Mouse (Mus musculus) limb, embryonic 12.5 days (tissue): ENCODE data around the gene Hecw2. TPM values are rescaled to one million over a fixed set of nuclear protein-coding genes. Genes with fewer than 3 reads are reported as not detected.

Experiments used
- ATAC-seq: fragments of 200-750 bp; cut with Nextera tagmentation; 2 replicates; pipeline ENCODE4 v1.8.0; 2017; ENCODE audit warnings: low read depth, moderate TSS enrichment; ENCODE audit not compliant: insufficient number of reproducible peaks, insufficient read depth, low FRiP score, low TSS enrichment
- H3K27ac ChIP-seq: fragments of 300-500 bp; sonication (generic); 2 replicates; pipeline ENCODE4 v1.5.1; 2016; ENCODE audit warnings: mild to moderate bottlenecking, moderate library complexity
- H3K27me3 ChIP-seq: fragments of 300-500 bp; sonication (generic); 2 replicates; pipeline ENCODE4 v1.6.1; 2016; ENCODE audit warnings: mild to moderate bottlenecking, moderate library complexity
- H3K36me3 ChIP-seq: fragments of 300-500 bp; sonication (generic); 2 replicates; pipeline ENCODE4 v1.6.1; 2016; ENCODE audit warnings: mild to moderate bottlenecking, moderate library complexity
- H3K4me1 ChIP-seq: fragments of 300-500 bp; sonication (generic); replicated peaks from 2 replicates; pipeline ENCODE4 v1.6.1; 2016
- H3K4me2 ChIP-seq: fragments of 300-500 bp; sonication (generic); 2 replicates; pipeline ENCODE4 v1.6.1; 2016; ENCODE audit warnings: mild to moderate bottlenecking, moderate library complexity
- H3K4me3 ChIP-seq: fragments of 300-500 bp; sonication (generic); replicated peaks from 2 replicates; pipeline ENCODE4 v1.5.1; 2016; ENCODE audit warnings: mild to moderate bottlenecking
- H3K9ac ChIP-seq: fragments of 300-500 bp; sonication (generic); replicated peaks from 2 replicates; pipeline ENCODE4 v1.6.1; 2016; ENCODE audit warnings: mild to moderate bottlenecking, moderate library complexity
- H3K9me3 ChIP-seq: fragments of 300-500 bp; sonication (generic); 2 replicates; pipeline ENCODE4 v1.6.1; 2016; ENCODE audit warnings: mild to moderate bottlenecking, moderate library complexity
- WGBS: fragments of 180-500 bp; shearing (Covaris S2); methylation state at CpG from one replicate; pipeline ENCODE4 v1.1.7; 2016; 5-methylcytosine and 5-hydroxymethylcytosine counted together
- polyA plus RNA-seq: library from polyadenylated mRNA; unstranded; fragments of >200 nt; fragmentation: Nextera tagmentation; extraction: Ambion mirVana; gene quantifications from 2 replicates; pipeline ENCODE4 v1.2.1, GENCODE M21; 2016

Hecw2 gene
- polyA plus RNA-seq, 1 experiment from 2014 or later, result 3.3 TPM

GRCm38 (mm10) chr1:54039062-54039461 lies 155.9 kb downstream of the Hecw2 start:
- Histone ChIP-seq H3K9me3 (no peaks in the 10 kb centered on the region), H3K27me3 (no peaks in the 10 kb centered on the region), H3K4me2 (no peak overlapping the region), H3K27ac (no peak overlapping the region), H3K9ac (no peak overlapping the region), H3K36me3 (no peaks in the 10 kb centered on the region), H3K4me3 (no peak overlapping the region), H3K4me1 (no peaks in the 10 kb centered on the region)
- no peak for ATAC-seq
- WGBS, result 48% methylated on average over 2 of the region's 2 CpGs

- H3K4me3 ChIP-seq, result no peak overlapping the region
- no peak overlapping the region for H3K4me2 ChIP-seq
- no peak overlapping the region for H3K9ac ChIP-seq
- no peaks in the 10 kb centered on the region for H3K27me3 ChIP-seq
- no peaks in the 10 kb centered on the region for H3K36me3 ChIP-seq
- H3K4me1 ChIP-seq, result no peaks in the 10 kb centered on the region
- ATAC-seq, result no peak
- H3K27ac ChIP-seq, result no peak overlapping the region
- WGBS, result 79% methylated on average over 2 of the region's 2 CpGs
- no peaks in the 10 kb centered on the region for H3K9me3 ChIP-seq
Measured at GRCm38 (mm10) chr1:54017686-54018085, 177.3 kb downstream of the Hecw2 start.

- H3K27me3 ChIP-seq, result no peaks in the 10 kb centered on the region
- no peak for ATAC-seq
- 70% methylated on average over 4 of the region's 4 CpGs for WGBS
- H3K4me3 ChIP-seq, result no peak overlapping the region
- H3K4me2 ChIP-seq, result no peak overlapping the region
- H3K27ac ChIP-seq, result no peak overlapping the region
- H3K4me1 ChIP-seq, result no peaks in the 10 kb centered on the region
- H3K36me3 ChIP-seq, result no peaks in the 10 kb centered on the region
- H3K9me3 ChIP-seq, result no peaks in the 10 kb centered on the region
- no peak overlapping the region for H3K9ac ChIP-seq
Measured at GRCm38 (mm10) chr1:54015739-54016138, 179.2 kb downstream of the Hecw2 start.

- Histone ChIP-seq H3K27me3 (no peaks in the 10 kb centered on the region), H3K36me3 (no peaks in the 10 kb centered on the region), H3K27ac (no peak overlapping the region), H3K4me1 (0 out of 2 replicates have a peak, but pooled peaks cover 5% of the 10 kb centered on the region), H3K4me3 (no peak overlapping the region), H3K4me2 (no peak overlapping the region), H3K9me3 (no peaks in the 10 kb centered on the region), H3K9ac (no peak overlapping the region)
- 62% methylated on average over 3 of the region's 3 CpGs for WGBS
- ATAC-seq, result no peak; the same call in 1 of the 2 replicates
Measured at GRCm38 (mm10) chr1:54012414-54012813, 182.6 kb downstream of the Hecw2 start.

GRCm38 (mm10) chr1:54009418-54010064 lies 185.4 kb downstream of the Hecw2 start:
- Histone ChIP-seq H3K4me3 (no peak overlapping the region), H3K4me2 (no peak overlapping the region), H3K4me1 (0 out of 2 replicates have a peak, but pooled peaks cover 5% of the 10 kb centered on the region), H3K9ac (no peak overlapping the region), H3K27ac (no peak overlapping the region), H3K36me3 (no peaks in the 10 kb centered on the region), H3K9me3 (no peaks in the 10 kb centered on the region), H3K27me3 (no peaks in the 10 kb centered on the region)
- WGBS, result 74% methylated on average over 6 of the region's 6 CpGs
- no peak for ATAC-seq

GRCm38 (mm10) chr1:54005860-54006386 lies 189.0 kb downstream of the Hecw2 start:
- no peaks in the 10 kb centered on the region for H3K9me3 ChIP-seq
- H3K27ac ChIP-seq, result no peak overlapping the region
- ATAC-seq, result no peak
- H3K9ac ChIP-seq, result no peak overlapping the region
- 73% methylated on average over 5 of the region's 5 CpGs for WGBS
- H3K4me1 ChIP-seq, result 0 out of 2 replicates have a peak, but pooled peaks cover 5% of the 10 kb centered on the region
- no peaks in the 10 kb centered on the region for H3K36me3 ChIP-seq
- no peak overlapping the region for H3K4me3 ChIP-seq
- no peak overlapping the region for H3K4me2 ChIP-seq
- H3K27me3 ChIP-seq, result no peaks in the 10 kb centered on the region

GRCm38 (mm10) chr1:54003288-54003687 lies 191.7 kb downstream of the Hecw2 start:
- 85% methylated on average over 3 of the region's 3 CpGs for WGBS
- H3K4me1 ChIP-seq, result no peaks in the 10 kb centered on the region

GRCm38 (mm10) chr1:54002077-54002476 lies 192.9 kb downstream of the Hecw2 start:
- no peak overlapping the region for H3K4me2 ChIP-seq
- H3K36me3 ChIP-seq, result no peaks in the 10 kb centered on the region
- ATAC-seq, result no peak
- H3K4me1 ChIP-seq, result no peaks in the 10 kb centered on the region
- H3K9ac ChIP-seq, result no peak overlapping the region
- H3K4me3 ChIP-seq, result no peak overlapping the region
- no peak overlapping the region for H3K27ac ChIP-seq
- no peaks in the 10 kb centered on the region for H3K27me3 ChIP-seq
- H3K9me3 ChIP-seq, result no peaks in the 10 kb centered on the region
- WGBS, result 89% methylated on average over 2 of the region's 2 CpGs

More at GRCm38 (mm10) chr1:54003288-54003687, 191.7 kb downstream of the Hecw2 start:
- Histone ChIP-seq H3K9ac (no peak overlapping the region), H3K27me3 (no peaks in the 10 kb centered on the region), H3K4me3 (no peak overlapping the region), H3K27ac (no peak overlapping the region), H3K9me3 (no peaks in the 10 kb centered on the region), H3K36me3 (no peaks in the 10 kb centered on the region), H3K4me2 (no peak overlapping the region)
- no peak for ATAC-seq

GRCm38 (mm10) chr1:53997239-53997638 lies 197.7 kb downstream of the Hecw2 start:
- Histone ChIP-seq H3K9ac (no peak overlapping the region), H3K4me3 (no peak overlapping the region), H3K4me2 (no peak overlapping the region), H3K4me1 (no peaks in the 10 kb centered on the region), H3K9me3 (no peaks in the 10 kb centered on the region), H3K36me3 (no peaks in the 10 kb centered on the region), H3K27me3 (no peaks in the 10 kb centered on the region), H3K27ac (no peak overlapping the region)
- no peak; the same call in 1 of the 2 replicates for ATAC-seq
- 91% methylated on average over 1 of the region's 1 CpGs for WGBS

GRCm38 (mm10) chr1:53986185-53986892 lies 208.6 kb downstream of the Hecw2 start:
- 73% methylated on average over 8 of the region's 8 CpGs for WGBS
- no peak for ATAC-seq
- Histone ChIP-seq H3K9ac (no peak overlapping the region), H3K4me1 (0 out of 2 replicates have a peak, but pooled peaks cover 3% of the 10 kb centered on the region), H3K27me3 (no peaks in the 10 kb centered on the region), H3K4me2 (no peak overlapping the region), H3K4me3 (no peak overlapping the region), H3K27ac (peak overlapping the region; percentile 23; the same call in 1 of the 2 replicates), H3K36me3 (no peaks in the 10 kb centered on the region), H3K9me3 (no peaks in the 10 kb centered on the region)

GRCm38 (mm10) chr1:53978514-53978831 lies 216.5 kb downstream of the Hecw2 start:
- no peak overlapping the region for H3K4me2 ChIP-seq
- H3K27ac ChIP-seq, result 0 out of 2 replicates have a peak overlapping the region, but pooled peaks have one; percentile 53
- no peaks in the 10 kb centered on the region for H3K36me3 ChIP-seq
- no peaks in the 10 kb centered on the region for H3K27me3 ChIP-seq
- no peaks in the 10 kb centered on the region for H3K4me1 ChIP-seq
- H3K9ac ChIP-seq, result no peak overlapping the region
- H3K9me3 ChIP-seq, result no peaks in the 10 kb centered on the region
- no peak overlapping the region for H3K4me3 ChIP-seq
- no peak for ATAC-seq
- WGBS, result 88% methylated on average over 2 of the region's 2 CpGs
